Mouse (Mus musculus) embryo, embryonic 10 days (tissue): ENCODE results near the gene Ankrd11.
A peak's percentile ranks its signal among the peaks of the same experiment; 100 is the strongest.

Experiments used
- DNase-seq: peaks from one replicate; pipeline ENCODE4 v3.0.0-alpha.2; 2015; ENCODE audit warnings: low spot score

The Ankrd11 gene

DNA sequence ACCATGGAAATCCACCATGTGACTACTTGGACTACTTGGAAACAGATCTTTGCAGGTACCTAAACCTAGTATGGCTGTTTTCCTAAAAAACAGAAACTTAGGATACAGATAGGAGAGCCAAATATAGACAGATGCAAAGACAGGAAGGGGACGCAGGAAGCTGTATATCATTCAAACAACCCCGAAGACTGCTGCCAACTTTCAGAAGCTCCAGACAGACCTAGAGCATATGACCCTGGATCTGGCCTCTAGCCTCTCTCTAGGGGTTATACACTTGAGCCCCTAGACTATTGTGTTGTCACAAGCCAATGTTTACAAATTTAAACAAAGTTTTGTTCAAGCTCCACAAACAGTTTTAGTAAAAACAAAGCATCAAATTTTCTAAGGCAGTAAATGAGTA is 80.6 kb downstream of the Ankrd11 start:
- DNase-seq, result no peak

DNA sequence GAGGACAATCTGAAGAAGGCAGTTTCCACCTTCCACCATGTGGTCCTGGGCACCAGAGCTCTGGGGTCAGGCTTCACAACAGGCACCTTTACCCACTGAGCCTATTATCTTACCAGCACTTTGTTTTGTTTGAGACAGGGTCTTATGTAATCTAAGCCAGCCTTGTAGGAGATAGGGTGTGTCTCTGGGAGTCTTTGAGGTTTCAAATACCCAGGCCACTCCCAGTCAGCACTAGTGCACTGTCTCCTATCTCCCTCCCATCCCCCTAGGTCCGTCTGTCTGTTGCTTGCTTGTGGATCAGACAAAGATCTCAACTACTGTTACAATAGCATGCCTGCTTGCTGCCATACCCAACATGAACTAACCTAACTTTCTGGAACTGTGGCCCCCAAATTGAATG is 81.1 kb downstream of the Ankrd11 start:
- DNase-seq, result peak; percentile 12

DNA sequence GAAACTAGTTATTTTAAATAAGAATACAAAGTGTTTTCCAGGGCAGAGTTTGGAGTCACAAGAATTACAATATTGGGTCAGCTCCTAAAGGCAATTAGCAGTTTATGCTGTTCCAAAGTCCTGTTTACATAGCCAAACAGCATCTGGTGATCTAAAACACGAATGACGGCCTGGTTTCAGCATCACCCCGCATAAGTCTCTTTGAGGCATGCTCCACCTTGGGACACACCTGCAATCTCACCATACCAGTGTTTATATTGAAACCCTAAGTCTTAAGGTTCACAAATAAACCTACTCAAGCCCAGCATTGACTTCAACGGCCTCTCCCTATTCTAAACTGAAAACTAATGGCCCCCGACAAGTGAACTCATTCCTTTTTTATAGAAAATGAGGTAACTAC is 81.8 kb downstream of the Ankrd11 start:
- DNase-seq, result no peak

DNA sequence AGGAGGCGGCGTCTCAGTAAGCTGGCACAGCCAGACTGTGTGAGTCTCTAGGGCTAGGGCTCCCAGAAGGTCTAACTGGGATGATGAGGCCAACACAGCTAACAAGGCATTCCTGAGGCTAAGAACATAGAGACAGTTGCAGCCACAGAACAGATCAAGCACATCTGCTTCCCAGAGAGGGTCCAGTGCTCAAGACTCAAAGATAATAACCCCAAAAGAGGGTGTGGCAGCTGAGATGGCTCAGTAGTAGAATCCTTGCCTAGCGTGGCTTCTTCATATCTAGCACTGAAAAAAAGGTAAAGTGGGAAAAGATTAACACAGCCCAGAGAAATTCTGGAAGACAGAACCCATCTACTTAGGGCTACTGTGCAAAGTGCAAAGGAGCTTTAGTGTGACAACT is 86.1 kb downstream of the Ankrd11 start:
- DNase-seq, result no peak

DNA sequence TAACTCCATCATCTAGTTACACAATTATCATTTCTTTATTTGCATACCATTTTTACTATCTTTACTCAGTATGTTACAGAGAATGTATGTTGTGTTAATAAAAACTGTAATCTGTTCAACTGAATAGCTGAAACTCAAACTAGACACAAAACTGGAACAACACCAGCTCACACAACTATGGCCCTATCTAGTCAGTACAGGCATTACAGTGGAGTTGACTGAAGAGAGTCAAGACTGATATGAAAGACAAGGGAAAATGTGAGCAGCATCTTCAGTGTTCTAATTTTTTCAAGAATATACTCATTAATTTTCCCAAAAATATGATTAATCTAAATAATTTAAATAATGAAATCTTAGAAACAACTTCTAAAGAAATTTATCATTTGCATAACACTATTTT is 86.9 kb downstream of the Ankrd11 start:
- DNase-seq, result no peak

DNA sequence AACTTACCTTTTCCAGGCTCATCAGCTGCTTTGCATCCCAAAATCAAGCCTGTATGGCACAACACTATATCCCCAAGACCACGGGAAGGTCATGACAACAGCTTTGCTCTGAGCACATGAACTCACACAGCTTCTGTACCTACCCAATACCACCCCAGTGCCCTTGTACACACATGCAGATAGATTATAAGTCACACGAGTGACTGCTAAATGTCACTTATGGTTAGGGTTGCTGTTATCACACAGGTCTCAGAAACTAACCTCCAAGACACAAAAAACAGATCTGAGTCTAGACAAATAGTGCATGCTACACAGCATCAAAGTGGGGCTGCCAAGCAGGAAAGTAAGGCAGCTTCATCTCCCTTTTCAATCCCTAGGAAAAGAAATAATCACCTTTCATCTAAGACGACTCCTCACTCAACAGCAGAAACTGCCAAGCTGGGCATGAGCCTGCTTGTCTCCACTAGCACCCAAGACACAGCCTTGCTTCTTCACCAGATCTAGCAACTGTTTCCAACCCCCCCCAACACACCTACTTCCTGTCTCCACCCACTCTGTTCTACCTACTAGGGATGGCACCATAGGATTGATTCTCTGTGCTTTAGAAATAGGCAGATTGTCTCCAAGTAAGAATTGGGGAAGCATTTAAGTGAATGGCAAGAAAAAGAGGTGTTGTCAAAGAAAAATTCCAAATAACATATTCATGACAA is 87.8 kb downstream of the Ankrd11 start:
- DNase-seq, result no peak

DNA sequence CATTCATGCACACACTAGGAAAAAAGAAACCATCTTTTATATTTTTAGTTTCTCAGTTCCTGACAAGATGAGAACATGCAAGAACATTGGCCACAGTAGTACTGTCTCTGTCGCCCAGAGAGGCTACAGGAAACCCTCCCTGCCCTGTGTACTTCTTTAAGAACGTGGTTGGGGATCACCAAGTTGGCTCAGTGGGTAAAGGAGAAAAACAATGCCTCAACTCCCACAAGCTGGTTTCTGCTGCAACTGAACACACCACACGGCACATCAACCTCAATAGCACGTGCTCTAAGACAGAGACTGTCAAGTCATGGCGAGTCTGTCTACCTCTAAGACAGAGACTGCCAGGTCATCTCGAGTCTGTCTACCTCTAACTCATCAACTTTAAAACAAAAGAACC is 89.0 kb downstream of the Ankrd11 start:
- DNase-seq, result no peak

DNA sequence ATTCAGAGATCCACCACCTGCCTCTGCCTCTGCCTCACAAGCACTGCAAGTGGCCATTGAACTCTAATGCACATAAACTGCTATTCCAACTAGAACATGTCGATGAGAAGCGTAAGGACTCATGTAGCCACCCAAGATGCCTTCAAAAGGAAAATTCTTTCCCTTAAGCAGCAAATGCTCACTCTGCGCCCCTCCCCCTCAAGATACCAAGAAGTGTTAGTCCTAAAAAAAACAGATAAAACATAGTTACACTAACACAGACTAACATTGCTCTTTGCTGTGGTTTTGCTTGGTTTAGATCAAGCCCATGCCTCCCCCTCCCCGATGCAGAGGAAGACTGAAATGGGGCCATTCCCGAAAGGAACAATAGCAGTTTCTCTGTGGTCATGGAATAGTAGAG is 90.6 kb downstream of the Ankrd11 start:
- no peak for DNase-seq

DNA sequence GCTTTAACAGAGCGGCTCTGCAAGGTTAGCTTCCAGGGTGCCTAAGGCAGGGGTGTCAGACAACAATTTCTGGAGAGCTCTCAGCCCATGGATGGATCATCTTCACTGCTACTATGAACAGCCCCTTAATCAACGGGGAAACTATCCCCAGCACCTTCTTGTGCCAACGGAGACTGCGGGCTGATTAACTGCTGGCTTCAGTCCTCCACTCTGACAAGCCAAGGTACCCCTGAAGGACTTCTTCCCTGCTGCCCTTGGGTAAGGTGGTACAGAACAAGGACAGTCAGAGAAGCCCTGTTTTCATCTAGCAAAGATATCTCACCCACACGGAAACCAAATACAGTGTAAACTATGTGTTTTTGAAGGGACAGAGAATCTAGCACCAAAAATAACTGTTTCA is 92.4 kb downstream of the Ankrd11 start:
- DNase-seq, result no peak

DNA sequence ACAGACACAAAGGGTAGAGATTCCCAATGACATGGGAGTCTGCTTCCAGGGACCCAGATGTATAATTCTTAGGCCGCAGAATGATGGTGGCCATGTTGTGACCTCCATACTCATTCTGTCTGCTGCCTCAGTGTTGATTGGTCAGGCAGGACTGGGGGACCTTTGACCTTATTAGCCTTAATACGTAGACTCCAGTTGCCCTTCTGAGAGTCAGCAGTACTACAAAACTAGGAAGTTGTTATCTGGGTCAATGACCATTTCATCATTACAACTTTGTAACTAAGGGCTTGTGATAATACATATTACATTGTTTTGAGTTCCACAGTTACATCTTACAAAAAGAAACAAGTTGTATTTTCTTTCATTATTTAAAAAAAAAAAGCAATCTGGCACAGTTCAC is 96.3 kb downstream of the Ankrd11 start:
- DNase-seq, result no peak

DNA sequence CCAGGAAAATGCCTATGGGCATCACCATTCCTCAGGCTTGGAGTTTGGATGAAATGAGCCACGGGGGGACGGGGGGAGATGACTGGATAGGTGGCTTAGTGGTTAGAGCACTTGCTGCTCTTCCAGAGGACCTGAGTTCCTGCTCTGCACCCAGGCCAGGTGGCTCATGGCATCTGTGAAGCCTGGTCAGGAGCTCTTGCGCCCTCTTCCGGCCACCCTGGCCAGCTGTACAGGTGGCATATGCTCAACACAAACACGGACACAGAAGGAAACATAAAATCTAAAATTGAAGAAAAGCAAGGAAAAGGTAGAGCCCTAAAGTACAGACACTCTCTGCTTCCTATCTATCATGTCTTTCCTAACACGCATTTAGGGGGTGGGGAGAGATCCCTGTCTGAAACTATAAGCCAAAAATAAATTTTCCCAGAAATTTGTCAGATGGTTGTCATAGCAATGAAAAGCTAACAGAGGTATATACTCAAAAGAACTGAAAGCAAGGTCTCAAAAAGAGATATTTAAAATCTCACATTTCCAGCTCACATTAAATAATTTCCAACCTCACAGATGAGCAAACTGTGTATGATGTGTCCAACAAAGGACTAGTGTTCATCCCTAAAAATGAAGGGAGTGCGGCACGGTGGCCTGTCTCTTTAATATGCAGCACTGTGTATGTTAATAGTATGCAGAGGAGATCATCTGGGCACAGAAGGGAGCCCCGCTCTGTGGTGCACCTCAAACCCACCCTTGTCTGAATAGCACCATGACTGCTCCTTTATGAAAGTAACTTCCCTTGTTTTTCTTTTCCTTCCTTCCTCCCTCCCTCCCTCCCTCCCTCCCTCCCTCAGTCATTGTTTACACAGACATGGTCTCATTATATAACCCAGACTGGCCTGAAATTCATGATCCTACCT is 99.0 kb downstream of the Ankrd11 start:
- no peak for DNase-seq

DNA sequence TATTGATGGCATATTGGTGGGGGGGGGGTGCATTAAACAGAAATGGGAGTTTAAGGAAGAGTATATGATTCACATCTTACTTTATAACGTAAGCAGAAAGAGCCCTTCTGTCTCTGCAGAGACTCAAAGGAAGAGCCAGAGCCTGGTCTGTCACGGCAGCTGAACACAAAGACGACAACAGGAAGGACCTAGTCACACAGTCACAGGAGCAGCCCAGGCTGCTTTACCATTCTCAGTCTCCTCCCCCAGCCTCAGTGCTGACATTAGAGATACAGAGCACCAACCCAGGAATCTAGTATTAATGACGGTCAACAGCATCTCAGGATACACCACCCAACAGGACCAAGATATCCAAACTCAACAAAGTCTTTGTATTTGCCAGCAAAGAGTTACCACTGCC is 103.5 kb downstream of the Ankrd11 start:
- peak; percentile 17 for DNase-seq

DNA sequence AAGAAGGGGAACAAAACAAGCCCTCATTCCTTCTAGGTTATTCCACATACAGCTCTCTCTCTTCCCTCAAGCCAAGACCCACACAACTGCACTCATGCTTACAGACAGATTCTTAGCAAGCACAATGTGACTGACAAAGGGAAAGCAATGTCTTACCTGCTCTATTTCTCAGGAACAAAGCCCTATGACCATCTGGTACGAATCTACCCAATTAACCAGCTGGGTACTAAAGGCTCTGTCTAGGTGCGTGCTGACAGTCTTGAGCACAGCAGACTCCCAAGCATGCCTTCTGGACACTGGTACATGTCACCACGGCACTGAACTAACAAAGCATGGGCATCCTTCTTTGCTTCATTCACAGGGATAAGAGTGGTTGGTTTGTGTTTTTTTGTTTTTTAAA is 103.9 kb downstream of the Ankrd11 start:
- DNase-seq, result no peak

DNA sequence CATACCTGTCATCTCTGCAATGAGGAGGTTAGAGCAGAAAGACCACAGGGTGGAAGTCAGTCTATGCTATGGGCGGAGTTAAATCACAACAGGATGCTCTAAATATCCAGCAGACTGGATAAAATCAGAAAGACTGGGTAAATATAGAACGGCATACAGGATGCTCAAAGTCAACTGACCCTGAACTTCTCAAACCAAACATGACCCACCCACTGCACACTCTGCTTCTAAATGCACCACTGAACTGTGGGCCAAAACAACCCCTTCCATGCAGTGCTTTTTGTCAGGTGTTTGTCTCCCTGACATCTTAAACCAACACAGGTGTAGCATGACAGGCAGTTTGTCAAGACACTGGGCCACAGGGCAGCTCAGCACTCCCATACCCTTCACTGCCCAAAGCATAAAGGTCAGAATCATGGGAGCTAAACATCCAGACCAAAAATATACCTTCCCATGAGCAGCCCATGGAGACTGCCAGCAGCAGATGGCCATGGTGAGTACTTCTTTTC is 104.5 kb downstream of the Ankrd11 start:
- DNase-seq, result no peak

DNA sequence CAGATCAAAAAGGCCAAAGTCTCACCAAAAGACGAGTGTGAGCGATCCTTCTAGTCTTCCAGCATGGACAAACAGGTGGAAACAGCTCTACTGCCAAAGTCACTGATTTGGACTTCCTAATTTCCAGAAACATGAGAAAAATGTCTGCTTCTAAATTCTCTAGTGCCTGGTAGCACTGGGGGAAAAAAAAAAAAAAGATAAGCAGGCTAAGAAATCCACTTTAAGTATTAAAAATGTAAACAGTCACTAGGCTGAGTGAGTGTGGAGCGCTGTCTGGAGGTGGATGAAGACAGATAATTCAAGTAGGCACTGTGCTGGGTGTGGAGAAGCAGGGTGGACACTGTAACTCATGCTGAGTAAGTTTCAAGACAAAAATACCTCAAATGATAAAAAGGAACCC is 106.2 kb downstream of the Ankrd11 start:
- no peak for DNase-seq

DNA sequence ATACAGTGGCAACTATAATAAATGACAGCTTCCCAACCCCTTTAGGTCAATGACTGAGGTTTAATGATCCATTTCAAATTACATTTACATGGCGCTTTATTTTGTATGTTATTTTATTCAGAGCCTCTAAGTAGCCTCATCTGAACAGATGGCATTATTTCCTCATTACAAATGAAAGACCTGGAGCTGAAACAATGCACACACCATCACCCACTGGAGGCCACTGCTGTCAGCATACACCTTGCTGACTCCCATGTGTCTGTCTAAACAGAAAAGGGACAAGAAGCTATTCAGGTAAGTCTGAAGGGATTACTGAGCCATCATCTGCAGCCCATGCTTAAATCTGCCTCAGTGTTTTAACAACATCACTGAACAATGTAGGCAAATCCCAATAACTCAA is 107.0 kb downstream of the Ankrd11 start:
- DNase-seq, result no peak

DNA sequence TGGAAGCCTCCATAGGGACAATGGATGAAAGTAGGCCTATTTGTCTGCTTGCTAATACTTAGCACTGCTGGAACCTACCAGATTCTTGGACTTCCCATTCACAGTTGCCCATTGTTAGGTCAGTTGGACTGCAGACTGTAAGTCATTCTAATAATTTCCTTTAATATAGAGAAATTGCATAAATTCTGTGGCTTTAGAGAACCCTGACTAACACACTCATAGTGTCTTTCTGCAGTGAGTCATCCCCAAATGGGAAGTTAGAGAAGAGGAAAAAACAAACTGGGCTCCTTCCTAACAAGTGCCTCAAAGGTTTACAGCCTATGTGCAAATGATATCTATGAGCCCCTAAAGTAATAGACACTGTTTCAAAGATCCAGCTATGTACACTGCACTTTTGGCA is 108.1 kb downstream of the Ankrd11 start:
- no peak for DNase-seq

DNA sequence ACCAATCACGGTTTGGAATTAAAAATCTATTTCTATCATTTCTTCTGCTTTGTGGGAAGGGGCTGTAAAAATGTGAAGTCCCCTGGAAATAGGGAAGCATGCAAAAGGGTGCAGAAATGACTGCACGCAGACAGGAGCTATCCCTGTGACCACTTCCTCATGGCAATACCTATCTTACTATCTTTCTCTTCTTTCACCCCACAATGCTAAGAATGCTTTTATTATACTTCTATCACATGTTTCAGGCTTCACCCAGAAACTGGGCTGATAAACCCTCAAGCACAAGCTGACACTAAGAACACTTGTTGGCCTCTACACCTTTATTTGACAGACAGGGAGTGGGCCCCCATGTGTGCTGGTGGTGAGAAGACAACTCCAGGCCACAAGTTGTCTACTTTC is 109.5 kb downstream of the Ankrd11 start:
- no peak for DNase-seq

DNA sequence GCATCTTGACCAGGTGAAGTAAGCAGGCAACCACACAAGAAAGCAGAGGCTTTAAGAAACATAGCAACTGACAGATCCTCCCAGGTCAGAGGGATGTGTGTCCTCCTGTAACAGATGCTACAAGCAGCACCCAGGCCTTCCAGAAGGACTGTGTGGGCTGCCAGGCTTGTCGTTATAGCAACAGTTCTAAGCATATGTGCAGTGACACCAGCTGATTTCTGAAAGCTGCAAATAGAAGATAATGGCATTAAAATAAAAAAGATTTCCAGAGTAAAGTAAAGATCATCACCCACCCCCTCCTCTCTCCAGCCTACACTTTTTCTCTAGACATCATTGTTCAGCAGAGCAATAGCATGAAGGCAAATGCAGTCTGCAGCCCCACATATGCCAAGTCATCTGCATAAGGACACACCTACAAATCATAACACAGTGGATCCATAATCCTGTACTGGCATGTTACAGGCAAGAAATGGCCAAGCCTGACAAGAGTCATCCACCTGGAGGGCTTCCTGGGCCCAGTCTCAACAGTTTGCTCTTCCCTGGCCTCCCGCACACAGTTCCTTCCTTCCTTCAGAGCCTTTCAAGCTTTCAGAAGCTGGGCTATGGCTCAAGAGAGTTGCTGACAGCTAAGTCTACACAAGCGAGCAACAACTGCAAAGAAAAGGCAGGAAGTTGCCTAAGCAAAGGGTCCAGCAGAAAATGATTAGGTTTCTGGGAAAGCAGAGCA is 110.1 kb downstream of the Ankrd11 start:
- no peak for DNase-seq

DNA sequence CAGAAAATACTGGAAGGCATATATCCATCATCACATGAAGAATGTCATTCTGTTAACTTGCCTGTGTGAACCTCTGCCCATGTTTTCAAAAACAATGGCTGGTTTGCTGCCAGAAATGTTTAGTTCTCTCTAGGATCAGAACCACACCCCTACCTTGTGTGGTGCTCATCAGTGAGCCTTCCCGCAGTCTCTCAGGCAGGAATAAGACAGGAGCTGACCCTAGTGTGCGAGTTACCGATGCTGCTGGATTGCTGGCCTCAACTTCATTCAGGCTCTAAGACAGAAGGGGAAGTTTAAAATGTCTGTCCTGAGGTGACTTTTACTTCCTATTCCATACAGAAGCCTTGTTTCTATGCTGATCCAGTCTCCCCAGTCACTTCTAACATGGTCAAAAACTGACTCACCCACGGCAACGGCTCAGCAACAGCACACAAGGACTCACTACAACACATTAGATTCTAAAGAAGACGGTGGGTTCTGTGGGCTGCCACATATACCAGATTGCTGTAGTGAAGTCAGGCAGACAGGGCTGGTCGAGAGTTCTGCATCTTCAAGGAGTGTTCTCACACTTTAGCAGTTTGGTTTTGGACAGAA is 113.3 kb downstream of the Ankrd11 start:
- no peak for DNase-seq

DNA sequence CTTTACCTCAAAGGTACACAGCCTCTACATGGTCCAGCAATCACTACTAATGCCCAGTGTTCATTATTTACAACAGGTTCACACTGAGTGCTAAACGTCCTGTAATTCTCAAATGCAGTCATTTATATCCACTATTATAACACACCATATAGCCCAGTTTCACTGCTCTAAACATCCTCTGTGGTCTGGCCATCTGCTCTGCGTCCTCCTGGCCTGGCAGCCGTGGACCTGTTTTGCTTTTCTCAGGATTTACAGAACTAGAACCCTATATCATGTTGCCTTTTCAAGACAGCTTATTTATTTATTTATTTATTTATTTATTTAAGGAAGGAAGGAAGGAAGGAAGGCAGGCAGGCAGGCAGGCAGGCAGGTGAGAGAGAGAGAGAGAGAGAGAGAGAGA is 114.2 kb downstream of the Ankrd11 start:
- no peak for DNase-seq

DNA sequence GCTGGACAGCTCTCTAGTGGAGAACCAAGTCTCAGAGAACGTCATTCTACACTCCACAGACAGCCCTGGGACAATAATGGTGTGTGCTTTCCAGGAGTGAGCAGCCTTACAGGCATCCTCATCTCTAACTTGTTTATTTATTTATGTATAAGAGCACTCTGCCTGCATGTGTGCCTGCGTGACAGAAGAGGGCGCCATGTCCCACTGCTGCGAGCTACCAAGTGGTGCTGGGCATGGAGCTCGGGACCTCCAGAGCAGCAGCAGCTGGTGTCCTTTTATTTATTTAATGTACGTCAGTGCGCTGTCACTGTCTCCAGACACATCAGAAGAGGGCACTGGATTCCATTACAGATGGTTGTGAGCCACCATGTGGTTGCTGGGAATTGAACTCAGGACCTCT is 115.3 kb downstream of the Ankrd11 start:
- DNase-seq, result no peak
